Mouse (Mus musculus) 3T3-L1 (cell line): Measurements from ENCODE around the gene Gtf2a1l.
A peak's percentile ranks its signal among the peaks of the same experiment; 100 is the strongest.

ENCODE experiments used
- DNase-seq: peaks from one replicate; pipeline ENCODE4 v3.0.0-alpha.2; 2015; ENCODE audit warnings: low read depth, low spot score

The Gtf2a1l gene

GRCm38 (mm10) chr17:88668452-88668851, at the start of gene Gtf2a1l:
Gene Gtf2a1l (plus strand): TSS chr17:88668660.
- DNase-seq, result no peak

GRCm38 (mm10) chr17:88620935-88621334, 47.5 kb upstream of the Gtf2a1l start:
- DNase-seq, result no peak

- DNase-seq, result no peak
These were observed 47.1 kb upstream of the Gtf2a1l start for GRCm38 (mm10) chr17:88621374-88621773.

- DNase-seq, result no peak
These were observed 45.7 kb upstream of the Gtf2a1l start for GRCm38 (mm10) chr17:88622711-88623110.

GRCm38 (mm10) chr17:88624386-88624785, 44.1 kb upstream of the Gtf2a1l start:
- no peak for DNase-seq

GRCm38 (mm10) chr17:88625350-88625749, 43.1 kb upstream of the Gtf2a1l start:
- no peak for DNase-seq

- peak; percentile 75 for DNase-seq
These were observed 42.5 kb upstream of the Gtf2a1l start for GRCm38 (mm10) chr17:88625931-88626330.

- DNase-seq, result peak; percentile 79
These were observed 42.1 kb upstream of the Gtf2a1l start for GRCm38 (mm10) chr17:88626347-88626811.

- peak; percentile 37 for DNase-seq
These were observed 41.3 kb upstream of the Gtf2a1l start for GRCm38 (mm10) chr17:88627150-88627549.

- peak; percentile 100 for DNase-seq
These were observed 39.6 kb upstream of the Gtf2a1l start for GRCm38 (mm10) chr17:88628676-88629380.

- DNase-seq, result peak; percentile 86
These were observed 39.1 kb upstream of the Gtf2a1l start for GRCm38 (mm10) chr17:88629381-88629759.

- DNase-seq, result peak; percentile 86
These were observed 38.4 kb upstream of the Gtf2a1l start for GRCm38 (mm10) chr17:88629931-88630553.

- DNase-seq, result peak; percentile 82
These were observed 37.9 kb upstream of the Gtf2a1l start for GRCm38 (mm10) chr17:88630554-88630948.

- DNase-seq, result no peak
These were observed 35.8 kb upstream of the Gtf2a1l start for GRCm38 (mm10) chr17:88632631-88633030.

- DNase-seq, result no peak
These were observed 32.4 kb upstream of the Gtf2a1l start for GRCm38 (mm10) chr17:88636076-88636475.

GRCm38 (mm10) chr17:88636587-88636986, 31.9 kb upstream of the Gtf2a1l start:
- no peak for DNase-seq

GRCm38 (mm10) chr17:88641012-88641411, 27.4 kb upstream of the Gtf2a1l start:
- DNase-seq, result peak; percentile 88

- DNase-seq, result no peak
These were observed 26.6 kb upstream of the Gtf2a1l start for GRCm38 (mm10) chr17:88641836-88642235.

- DNase-seq, result no peak
These were observed 23.6 kb upstream of the Gtf2a1l start for GRCm38 (mm10) chr17:88644876-88645275.

GRCm38 (mm10) chr17:88645299-88645698, 23.2 kb upstream of the Gtf2a1l start:
- DNase-seq, result peak; percentile 59

- DNase-seq, result no peak
These were observed 21.3 kb upstream of the Gtf2a1l start for GRCm38 (mm10) chr17:88647149-88647548.

GRCm38 (mm10) chr17:88652010-88652409, 16.4 kb upstream of the Gtf2a1l start:
- DNase-seq, result peak; percentile 76
